Mouse (Mus musculus): ENCODE measurements around the gene Ttf1. TPM values are rescaled to one million over a fixed set of nuclear protein-coding genes. Genes with fewer than 3 reads are reported as not detected.
A peak's percentile ranks its signal among the peaks of the same experiment; 100 is the strongest.

The Ttf1 gene
- polyA plus RNA-seq (2015; fragmentation: Nextera tagmentation; extraction: Ambion mirVana) = 8.3 and 9.4 TPM in 2 replicates

DNA sequence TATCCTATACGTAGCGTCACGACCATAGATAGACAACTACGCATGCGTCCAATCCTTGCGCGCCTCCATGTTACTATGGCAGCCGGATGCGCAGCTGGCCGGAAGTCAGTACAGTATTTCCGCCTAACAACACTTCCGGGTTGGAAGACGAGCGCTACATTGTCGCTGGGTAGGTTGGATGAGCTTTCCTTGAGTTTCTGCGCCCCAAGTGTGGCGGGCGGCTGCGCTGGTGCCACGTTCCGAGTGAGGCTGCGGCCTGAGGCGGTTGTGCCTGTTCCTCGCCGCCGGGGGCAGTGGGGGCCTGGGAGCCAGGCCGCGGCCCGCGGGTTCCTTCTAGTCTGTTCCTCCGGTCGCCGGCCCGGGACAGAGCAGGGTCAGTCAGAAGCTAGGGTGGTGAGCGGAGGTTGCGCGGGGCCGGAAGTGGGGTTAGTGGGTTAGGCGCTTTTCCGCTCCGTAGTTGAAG lies at the start of gene Ttf1:
Gene Ttf1, plus strand, starts transcription at position 128 of the 463 bp plus-strand sequence.
- peak; percentile 98 for ATAC-seq (ENCODE audit: low read depth)
- no peaks in the 10 kb centered on the region for H3K9me3 ChIP-seq
- peaks cover 6% of the 10 kb centered on the region; the same call in 1 of the 2 replicates for H3K36me3 ChIP-seq
- H3K4me2 ChIP-seq = peak within 1 kb of the TSS; percentile 81
- peak within 1 kb of the TSS; percentile 75 for H3K9ac ChIP-seq
- H3K27me3 ChIP-seq = peaks cover 33% of the 10 kb centered on the region
- H3K27ac ChIP-seq (replicated peaks) = peak within 1 kb of the TSS; percentile 85
- peaks cover 14% of the 10 kb centered on the region for H3K4me1 ChIP-seq (replicated peaks)
- peak within 1 kb of the TSS; percentile 73 for H3K4me3 ChIP-seq
- WGBS = under 1% methylated on average over 41 of the region's 41 CpGs

GRCm38 (mm10) chr2:29012523-29012922 lies 47.5 kb upstream of the Ttf1 start:
- 62% methylated on average over 5 of the region's 5 CpGs for WGBS
- no peak for ATAC-seq (ENCODE audit: low read depth)
- peak overlapping the region; percentile 55; the same call in 1 of the 2 replicates for H3K27ac ChIP-seq (replicated peaks)

GRCm38 (mm10) chr2:29016599-29017587 lies 43.2 kb upstream of the Ttf1 start:
- WGBS = 37% methylated on average over 27 of the region's 27 CpGs
- H3K4me3 ChIP-seq = no peak overlapping the region
- no peaks in the 10 kb centered on the region for H3K9me3 ChIP-seq
- H3K36me3 ChIP-seq = no peaks in the 10 kb centered on the region
- H3K27ac ChIP-seq (replicated peaks) = peak overlapping the region; percentile 86
- peak overlapping the region; percentile 37 for H3K4me2 ChIP-seq
- peak; percentile 82 for ATAC-seq (ENCODE audit: low read depth)
- H3K9ac ChIP-seq = peak overlapping the region; percentile 61
- peaks cover 36% of the 10 kb centered on the region for H3K4me1 ChIP-seq (replicated peaks)
- H3K27me3 ChIP-seq = peaks cover 64% of the 10 kb centered on the region

More at GRCm38 (mm10) chr2:29012523-29012922, 47.5 kb upstream of the Ttf1 start:
- H3K27me3 ChIP-seq = peaks cover 67% of the 10 kb centered on the region
- H3K9ac ChIP-seq = no peak overlapping the region
- H3K36me3 ChIP-seq = no peaks in the 10 kb centered on the region
- H3K4me2 ChIP-seq = no peak overlapping the region
- peaks cover 28% of the 10 kb centered on the region for H3K4me1 ChIP-seq (replicated peaks)
- no peak overlapping the region for H3K4me3 ChIP-seq
- H3K9me3 ChIP-seq = no peaks in the 10 kb centered on the region

GRCm38 (mm10) chr2:29018680-29019079 lies 41.4 kb upstream of the Ttf1 start:
- Histone ChIP-seq H3K27ac (replicated peaks) (no peak overlapping the region), H3K36me3 (no peaks in the 10 kb centered on the region), H3K4me1 (replicated peaks) (peaks cover 30% of the 10 kb centered on the region), H3K4me2 (no peak overlapping the region), H3K27me3 (peaks cover 68% of the 10 kb centered on the region), H3K4me3 (no peak overlapping the region), H3K9ac (no peak overlapping the region), H3K9me3 (no peaks in the 10 kb centered on the region)
- 45% methylated on average over 5 of the region's 5 CpGs for WGBS
- no peak for ATAC-seq (ENCODE audit: low read depth)

- Histone ChIP-seq H3K4me2 (0 out of 2 replicates have a peak overlapping the region, but pooled peaks have one; percentile 21), H3K9ac (peak overlapping the region; percentile 12; the same call in 1 of the 2 replicates), H3K27me3 (peaks cover 58% of the 10 kb centered on the region), H3K36me3 (no peaks in the 10 kb centered on the region), H3K4me3 (no peak overlapping the region), H3K9me3 (no peaks in the 10 kb centered on the region), H3K27ac (replicated peaks) (peak overlapping the region; percentile 78), H3K4me1 (replicated peaks) (peaks cover 27% of the 10 kb centered on the region)
- 20% methylated on average over 17 of the region's 17 CpGs for WGBS
- ATAC-seq (ENCODE audit: low read depth) = peak; percentile 59
Observed at GRCm38 (mm10) chr2:29021025-29021424, 39.0 kb upstream of the Ttf1 start.

DNA sequence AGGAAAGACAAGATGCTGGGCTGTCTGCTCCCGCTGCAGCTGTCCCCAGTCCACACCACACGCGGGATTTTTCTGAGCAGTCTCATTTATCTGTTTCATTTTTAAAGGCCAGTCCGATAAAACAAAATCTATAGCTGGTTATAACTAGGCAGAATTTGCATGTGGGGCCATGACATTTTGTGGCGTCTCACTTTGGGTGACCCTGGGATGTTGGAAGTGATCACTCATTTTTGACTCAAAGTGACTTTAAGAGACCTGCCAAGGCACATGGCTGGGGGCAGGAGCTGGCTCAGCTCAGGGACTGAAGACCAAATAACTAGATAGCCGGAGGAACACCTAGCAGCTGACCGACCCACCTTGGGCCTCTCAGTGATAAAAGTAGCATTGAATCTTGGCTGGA lies 37.1 kb upstream of the Ttf1 start:
- H3K36me3 ChIP-seq = no peaks in the 10 kb centered on the region

DNA sequence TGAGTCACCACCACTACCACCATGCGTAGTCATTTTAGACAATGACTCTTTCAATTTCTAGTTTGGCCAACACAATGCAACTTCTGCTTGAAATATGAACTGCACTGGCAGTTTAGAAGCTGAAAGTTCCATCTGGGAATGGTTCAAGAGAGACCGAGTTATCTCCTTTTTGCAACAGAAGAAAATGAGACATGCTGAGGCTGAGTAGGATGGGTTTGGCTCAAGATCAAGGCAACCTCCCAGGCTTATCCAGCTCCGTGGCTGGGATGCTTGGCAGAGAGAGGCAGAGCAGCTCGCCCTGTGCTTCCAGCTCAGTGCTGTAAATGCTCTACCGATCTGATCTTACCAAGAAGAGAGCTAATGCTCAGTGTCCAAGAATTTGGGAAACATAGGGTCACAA lies 34.8 kb upstream of the Ttf1 start:
- no peaks in the 10 kb centered on the region for H3K9me3 ChIP-seq
- H3K4me1 ChIP-seq (replicated peaks) = peaks cover 21% of the 10 kb centered on the region
- no peak overlapping the region for H3K9ac ChIP-seq
- no peak for ATAC-seq (ENCODE audit: low read depth)
- H3K36me3 ChIP-seq = no peaks in the 10 kb centered on the region
- no peak overlapping the region for H3K4me2 ChIP-seq
- H3K27ac ChIP-seq (replicated peaks) = no peak overlapping the region
- no peak overlapping the region for H3K4me3 ChIP-seq
- peaks cover 54% of the 10 kb centered on the region for H3K27me3 ChIP-seq
- 82% methylated on average over 5 of the region's 5 CpGs for WGBS

More for the DNA sequence above, 37.1 kb upstream of the Ttf1 start:
- H3K4me3 ChIP-seq = no peak overlapping the region
- H3K9me3 ChIP-seq = no peaks in the 10 kb centered on the region
- peaks cover 65% of the 10 kb centered on the region for H3K27me3 ChIP-seq
- WGBS = 90% methylated on average over 7 of the region's 7 CpGs
- peaks cover 11% of the 10 kb centered on the region for H3K4me1 ChIP-seq (replicated peaks)
- H3K9ac ChIP-seq = no peak overlapping the region
- no peak overlapping the region for H3K4me2 ChIP-seq
- no peak overlapping the region for H3K27ac ChIP-seq (replicated peaks)
- ATAC-seq (ENCODE audit: low read depth) = no peak

DNA sequence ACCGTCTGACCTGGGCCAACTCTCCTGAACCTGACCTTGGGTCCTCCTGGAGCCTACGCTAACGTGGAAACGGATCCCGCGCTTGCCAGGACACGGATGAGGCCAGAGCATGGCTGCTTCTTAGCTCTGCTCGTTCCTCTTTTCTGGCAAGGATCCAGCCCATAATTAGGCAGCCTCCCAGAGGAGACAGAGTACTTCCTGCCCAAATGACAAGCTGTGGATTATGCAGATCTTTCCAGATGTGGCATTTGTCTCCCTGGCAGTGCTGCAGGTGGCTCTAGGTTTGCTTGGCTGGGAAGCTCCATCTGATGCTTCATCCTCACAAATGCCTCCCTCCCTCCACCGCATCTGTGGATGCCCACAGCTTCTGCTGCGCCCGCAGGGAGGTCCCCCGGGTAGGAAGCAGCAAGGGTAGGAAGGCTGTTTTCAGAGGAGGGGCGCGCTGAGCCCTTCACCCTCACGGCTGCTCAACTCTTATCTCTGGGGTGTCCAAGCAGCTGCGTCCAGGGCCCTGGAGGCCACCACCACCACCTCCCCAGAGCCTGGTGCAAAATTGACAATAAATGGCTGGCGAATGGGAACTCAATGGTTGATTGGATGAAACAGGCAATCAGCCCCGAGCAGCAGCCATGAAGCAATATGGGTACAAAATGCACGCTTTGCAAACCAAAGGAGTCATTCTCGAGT lies 29.9 kb upstream of the Ttf1 start:
- ATAC-seq (ENCODE audit: low read depth) = peak; percentile 77
- H3K4me3 ChIP-seq = no peak overlapping the region
- WGBS = 37% methylated on average over 20 of the region's 20 CpGs
- peak overlapping the region; percentile 9; the same call in 1 of the 2 replicates for H3K4me2 ChIP-seq
- 0 out of 2 replicates have a peak overlapping the region, but pooled peaks have one; percentile 24 for H3K27ac ChIP-seq (replicated peaks)
- H3K27me3 ChIP-seq = peaks cover 48% of the 10 kb centered on the region
- no peaks in the 10 kb centered on the region for H3K36me3 ChIP-seq
- no peaks in the 10 kb centered on the region for H3K9me3 ChIP-seq
- H3K4me1 ChIP-seq (replicated peaks) = peaks cover 15% of the 10 kb centered on the region
- H3K9ac ChIP-seq = no peak overlapping the region

DNA sequence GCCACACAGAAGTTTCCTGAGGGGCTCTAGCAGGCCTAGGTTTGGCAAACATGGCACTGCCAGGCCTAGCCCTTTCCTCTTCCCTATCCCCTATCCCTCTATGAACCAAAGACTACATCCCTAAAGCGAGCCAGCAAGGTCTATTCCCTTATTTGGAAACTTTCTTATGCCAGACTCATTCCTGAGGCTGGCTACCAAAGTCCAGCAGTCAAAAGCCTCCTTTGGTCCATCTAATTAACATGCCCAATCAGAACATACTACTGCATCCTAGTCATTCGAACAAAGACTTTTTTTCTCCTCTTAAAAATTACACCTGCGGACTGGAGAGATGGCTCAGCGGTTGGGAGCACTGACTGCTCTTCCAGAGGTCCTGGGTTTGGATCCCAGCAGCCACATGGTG lies 28.1 kb upstream of the Ttf1 start:
- Histone ChIP-seq H3K36me3 (no peaks in the 10 kb centered on the region), H3K4me3 (no peak overlapping the region), H3K27ac (replicated peaks) (no peak overlapping the region), H3K4me1 (replicated peaks) (peaks cover 15% of the 10 kb centered on the region), H3K4me2 (no peak overlapping the region), H3K27me3 (peaks cover 56% of the 10 kb centered on the region), H3K9ac (no peak overlapping the region), H3K9me3 (no peaks in the 10 kb centered on the region)
- no peak for ATAC-seq (ENCODE audit: low read depth)
- WGBS = 91% methylated on average over 4 of the region's 4 CpGs

DNA sequence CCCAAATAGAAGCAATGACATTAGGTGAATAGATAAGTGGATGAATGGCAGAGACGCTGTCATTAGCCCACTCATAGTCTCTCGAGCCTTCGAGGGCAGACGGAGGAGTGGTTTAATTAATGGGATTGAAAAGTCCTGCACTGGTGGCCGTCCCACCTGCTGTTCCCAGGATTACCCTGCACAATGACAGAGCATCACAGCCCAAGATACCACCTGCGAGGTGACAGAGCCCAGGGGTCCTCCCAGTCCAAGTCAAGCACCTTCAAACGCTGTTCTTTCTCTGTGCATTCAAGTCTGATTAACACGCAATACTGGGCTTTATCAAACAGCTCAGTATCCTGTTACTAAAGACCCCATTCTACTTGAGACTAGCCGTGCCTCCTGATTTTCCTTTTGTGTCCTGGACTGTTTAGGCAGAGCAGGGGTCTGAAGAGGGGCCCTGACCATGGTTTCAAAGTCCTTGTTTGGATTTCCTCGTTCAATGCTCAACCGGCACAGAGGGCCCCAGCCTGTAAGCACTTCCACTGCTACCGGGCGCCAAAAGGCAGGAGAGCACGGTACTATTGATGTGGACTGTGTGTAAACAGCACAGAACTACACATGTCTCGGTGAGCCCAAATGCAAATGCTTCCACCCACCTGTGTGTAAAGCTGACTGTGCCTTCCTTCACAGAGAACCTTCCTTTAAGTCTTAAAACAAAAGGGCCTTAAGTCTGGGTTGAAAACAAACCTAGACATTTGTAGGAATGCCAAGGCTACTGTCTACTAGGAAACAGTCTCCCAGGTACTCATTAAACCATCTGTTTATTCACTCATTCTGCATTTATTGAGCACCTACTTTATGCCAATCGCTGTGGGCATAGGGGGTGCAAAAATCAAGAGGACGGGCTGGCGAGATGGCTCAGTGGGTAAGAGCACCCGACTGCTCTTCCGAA lies 25.3 kb upstream of the Ttf1 start:
- 48% methylated on average over 20 of the region's 20 CpGs for WGBS
- Histone ChIP-seq H3K27ac (replicated peaks) (no peak overlapping the region), H3K4me2 (no peak overlapping the region), H3K36me3 (no peaks in the 10 kb centered on the region), H3K4me3 (no peak overlapping the region), H3K27me3 (peaks cover 65% of the 10 kb centered on the region), H3K9ac (no peak overlapping the region), H3K9me3 (no peaks in the 10 kb centered on the region), H3K4me1 (replicated peaks) (peaks cover 18% of the 10 kb centered on the region)
- no peak for ATAC-seq (ENCODE audit: low read depth)

DNA sequence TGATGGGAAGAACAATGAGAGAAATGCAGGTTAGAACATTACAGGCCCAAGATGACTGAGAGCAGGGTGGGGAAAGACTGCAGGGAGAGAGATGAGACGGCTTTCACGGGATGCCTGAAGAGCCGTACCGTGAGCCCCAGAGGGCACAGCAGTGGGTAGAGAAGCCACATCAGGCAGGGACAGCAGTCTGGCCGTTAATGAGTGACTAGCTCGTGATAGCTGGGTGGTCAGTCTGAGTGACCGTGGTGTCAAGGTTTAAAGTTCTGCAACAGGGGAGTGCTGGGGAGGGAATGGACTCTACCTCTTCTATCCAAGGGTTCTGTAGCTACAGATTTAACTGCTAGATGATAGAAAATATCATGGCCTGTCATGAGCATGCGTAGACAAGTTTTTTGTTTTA lies 24.4 kb upstream of the Ttf1 start:
- Histone ChIP-seq H3K27me3 (peaks cover 73% of the 10 kb centered on the region), H3K4me3 (no peak overlapping the region), H3K27ac (replicated peaks) (no peak overlapping the region), H3K9ac (no peak overlapping the region), H3K9me3 (no peaks in the 10 kb centered on the region), H3K4me2 (no peak overlapping the region), H3K36me3 (no peaks in the 10 kb centered on the region), H3K4me1 (replicated peaks) (peaks cover 18% of the 10 kb centered on the region)
- WGBS = 54% methylated on average over 8 of the region's 8 CpGs
- ATAC-seq (ENCODE audit: low read depth) = no peak

All from neural tube, embryonic 13.5 days (tissue).